Mouse (Mus musculus) heart, postnatal 0 days (tissue): ENCODE results near the gene Sec22b. TPM values are rescaled to one million over a fixed set of nuclear protein-coding genes. Genes with fewer than 3 reads are reported as not detected.

Source experiments
- ATAC-seq: fragments of 200-750 bp; cut with Nextera tagmentation; 2 replicates; pipeline ENCODE4 v1.8.0; 2017; ENCODE audit warnings: low read depth, moderate number of reproducible peaks, moderate library complexity; ENCODE audit not compliant: insufficient read depth
- DNase-seq: peaks from one replicate; pipeline ENCODE4 v3.0.0-alpha.2; 2016; ENCODE audit warnings: low spot score
- H3K27ac ChIP-seq: fragments of 300-500 bp; sonication (generic); 2 replicates; pipeline ENCODE4 v1.5.1; 2014; ENCODE audit warnings: low read depth, mild to moderate bottlenecking
- H3K27me3 ChIP-seq: fragments of 300-500 bp; sonication (generic); 2 replicates; pipeline ENCODE4 v1.6.1; 2014; ENCODE audit warnings: low read length, mixed read lengths; ENCODE audit not compliant: control insufficient read depth, insufficient read depth
- H3K36me3 ChIP-seq: fragments of 300-500 bp; sonication (generic); replicated peaks from 2 replicates; pipeline ENCODE4 v1.6.1; 2014; ENCODE audit warnings: low read length, mixed read lengths; ENCODE audit not compliant: control insufficient read depth, insufficient read depth
- H3K4me1 ChIP-seq: fragments of 300-500 bp; sonication (generic); 2 replicates; pipeline ENCODE4 v1.6.1; 2014; ENCODE audit warnings: antibody characterized with exemption; ENCODE audit not compliant: control insufficient read depth, insufficient read depth
- H3K4me2 ChIP-seq: fragments of 300-500 bp; sonication (generic); 2 replicates; pipeline ENCODE4 v1.6.1; 2014; ENCODE audit warnings: low read depth, mild to moderate bottlenecking, low read length, moderate library complexity
- H3K4me3 ChIP-seq: fragments of 300-500 bp; sonication (generic); 2 replicates; pipeline ENCODE4 v1.5.1; 2014; ENCODE audit warnings: low read depth, low read length
- H3K9ac ChIP-seq: fragments of 300-500 bp; sonication (generic); replicated peaks from 2 replicates; pipeline ENCODE4 v1.6.1; 2014; ENCODE audit warnings: low read depth, low read length, mixed read lengths
- H3K9me3 ChIP-seq: fragments of 300-500 bp; sonication (generic); replicated peaks from 2 replicates; pipeline ENCODE4 v1.6.1; 2016; ENCODE audit warnings: low read length; ENCODE audit not compliant: control insufficient read depth
- CTCF ChIP-seq: IDR thresholded peaks from 2 replicates; pipeline ENCODE4 v1.5.1; 2016; ENCODE audit warnings: antibody characterized with exemption, control low read depth, low read depth
- EP300 ChIP-seq: IDR thresholded peaks from 2 replicates; pipeline ENCODE4 v1.6.1; 2016; ENCODE audit warnings: antibody characterized with exemption, low read depth
- WGBS: fragments of 180-500 bp; shearing (Covaris S2); extraction: QIAGEN DNeasy Blood & Tissue Kit; methylation state at CpG from one replicate; pipeline ENCODE4 v1.1.7; 2014; 5-methylcytosine and 5-hydroxymethylcytosine counted together
- polyA plus RNA-seq: library from polyadenylated mRNA; unstranded; fragments of >200 nt; fragmentation: Nextera tagmentation; extraction: Ambion mirVana; gene quantifications from 2 replicates; pipeline ENCODE4 v1.2.1, GENCODE M21; 2015
- total RNA-seq: library from RNA; depleted of rRNA; stranded (reverse); fragments of >200 nt; gene quantifications from 2 replicates; pipeline ENCODE4 v1.2.3, GENCODE M21; 2014; ENCODE audit warnings: low replicate concordance

The Sec22b gene
- total and polyA plus RNA-seq, 2 experiments from 2014 or later = 22.4 to 69.9 TPM

GRCm38 (mm10) chr3:97890205-97890604 is 10.8 kb upstream of the Sec22b start:
- Histone ChIP-seq H3K9me3 (no peaks in the 10 kb centered on the region), H3K4me2 (no peak overlapping the region), H3K9ac (no peak overlapping the region), H3K27ac (no peak overlapping the region), H3K27me3 (peaks cover 35% of the 10 kb centered on the region), H3K4me1 (no peaks in the 10 kb centered on the region), H3K4me3 (no peak overlapping the region), H3K36me3 (no peaks in the 10 kb centered on the region)
- DNase-seq (no peak), ATAC-seq (no peak)
- 8% methylated on average over 6 of the region's 6 CpGs for WGBS
- no peak for TF ChIP-seq EP300
- no peak for TF ChIP-seq CTCF

- H3K27me3 ChIP-seq = peaks cover 15% of the 10 kb centered on the region
- H3K9me3 ChIP-seq = no peaks in the 10 kb centered on the region
- no peak overlapping the region for H3K9ac ChIP-seq
- DNase-seq = no peak
- ATAC-seq = no peak
- TF ChIP-seq EP300 = no peak
- TF ChIP-seq CTCF = peak; percentile 42
- no peaks in the 10 kb centered on the region for H3K4me1 ChIP-seq
- H3K36me3 ChIP-seq = no peaks in the 10 kb centered on the region
- no peak overlapping the region for H3K4me3 ChIP-seq
- no peak overlapping the region for H3K27ac ChIP-seq
- H3K4me2 ChIP-seq = no peak overlapping the region
- 45% methylated on average over 6 of the region's 6 CpGs for WGBS
Observed at GRCm38 (mm10) chr3:97894695-97895094, 6.3 kb upstream of the Sec22b start.

GRCm38 (mm10) chr3:97898381-97898780 is 2.6 kb upstream of the Sec22b start:
- peaks cover 19% of the 10 kb centered on the region for H3K4me1 ChIP-seq
- no peak for ATAC-seq
- WGBS = 45% methylated on average over 3 of the region's 3 CpGs
- no peaks in the 10 kb centered on the region for H3K9me3 ChIP-seq
- no peaks in the 10 kb centered on the region for H3K36me3 ChIP-seq
- H3K27me3 ChIP-seq = no peaks in the 10 kb centered on the region
- TF ChIP-seq EP300 (no peak), CTCF (no peak)
- no peak overlapping the region for H3K27ac ChIP-seq
- no peak overlapping the region for H3K4me2 ChIP-seq
- no peak overlapping the region for H3K9ac ChIP-seq
- DNase-seq = no peak
- no peak overlapping the region for H3K4me3 ChIP-seq

- Histone ChIP-seq H3K4me1 (peaks cover 21% of the 10 kb centered on the region), H3K9ac (peak overlapping the region; percentile 91), H3K27me3 (no peaks in the 10 kb centered on the region), H3K4me2 (peak overlapping the region; percentile 82), H3K4me3 (peak overlapping the region; percentile 97), H3K36me3 (no peaks in the 10 kb centered on the region), H3K27ac (peak overlapping the region; percentile 77; the same call in 1 of the 2 replicates), H3K9me3 (no peaks in the 10 kb centered on the region)
- ATAC-seq (no peak), DNase-seq (no peak)
- TF ChIP-seq CTCF = no peak
- TF ChIP-seq EP300 = no peak
- 8% methylated on average over 5 of the region's 5 CpGs for WGBS
Observed at GRCm38 (mm10) chr3:97901586-97901985, 596 bp downstream of the Sec22b start.

- Histone ChIP-seq H3K9me3 (no peaks in the 10 kb centered on the region), H3K27me3 (no peaks in the 10 kb centered on the region), H3K4me1 (no peaks in the 10 kb centered on the region), H3K36me3 (peaks cover 35% of the 10 kb centered on the region), H3K4me2 (no peak overlapping the region), H3K9ac (no peak overlapping the region), H3K27ac (no peak overlapping the region), H3K4me3 (no peak overlapping the region)
- DNase-seq (no peak), ATAC-seq (no peak)
- TF ChIP-seq EP300 (no peak), CTCF (no peak)
- 71% methylated on average over 2 of the region's 2 CpGs for WGBS
Observed at GRCm38 (mm10) chr3:97909737-97910136, 8.7 kb downstream of the Sec22b start.

- no peak for DNase-seq
- TF ChIP-seq EP300 (no peak), CTCF (no peak)
- Histone ChIP-seq H3K9ac (no peak overlapping the region), H3K27me3 (no peaks in the 10 kb centered on the region), H3K9me3 (no peaks in the 10 kb centered on the region), H3K4me1 (no peaks in the 10 kb centered on the region), H3K36me3 (peaks cover 49% of the 10 kb centered on the region), H3K27ac (no peak overlapping the region), H3K4me2 (no peak overlapping the region), H3K4me3 (no peak overlapping the region)
- no peak for ATAC-seq
- 85% methylated on average over 7 of the region's 7 CpGs for WGBS
Observed at GRCm38 (mm10) chr3:97911093-97911492, 10.1 kb downstream of the Sec22b start.
